Mouse (Mus musculus): ENCODE measurements at regions not wholly inside any gene's neighbourhood (a gene's known extent, or its start where the extent isn't known, plus 50 kb on each side); places are given as distances from the start of the nearest gene placed in this dataset.

DNA sequence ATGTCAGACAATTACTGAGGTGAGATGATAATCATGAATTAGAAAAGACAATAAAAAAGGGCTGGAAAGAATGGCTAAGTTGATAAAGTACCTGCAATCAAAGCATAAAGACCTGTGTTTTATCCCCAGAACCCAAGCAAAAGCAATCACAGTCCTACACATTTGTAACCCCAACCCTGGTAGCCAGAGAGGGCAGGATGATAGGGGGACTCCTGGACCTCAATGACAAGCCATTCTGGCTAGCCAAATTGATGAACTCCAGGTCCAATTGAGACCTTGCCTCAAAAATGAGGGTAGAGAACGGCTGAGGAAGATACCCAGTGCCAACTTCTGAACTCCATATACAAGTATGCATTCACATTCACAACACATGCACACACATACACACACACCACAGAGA lies 124.4 kb upstream of the Itgb1 start:
- no peak for TF ChIP-seq POLR2A (IDR thresholded peaks at IDR 0.05; ENCODE audit: borderline replicate concordance, low read depth, low read length)
- TF ChIP-seq CTCF (IDR thresholded peaks at IDR 0.05; ENCODE audit: low read depth, low read length) = no peak

Data from bone marrow macrophage, adult 2 months (primary cell).